Mouse (Mus musculus) heart, embryonic 14.5 days (tissue): ENCODE results near the gene Cmss1. TPM values are rescaled to one million over a fixed set of nuclear protein-coding genes. Genes with fewer than 3 reads are reported as not detected.

Experiments used
- ATAC-seq: fragments of 200-750 bp; cut with Nextera tagmentation; 2 replicates; pipeline ENCODE4 v1.8.0; 2017; ENCODE audit warnings: low read depth, moderate TSS enrichment; ENCODE audit not compliant: insufficient number of reproducible peaks, insufficient read depth, low FRiP score
- H3K27ac ChIP-seq, 2 experiments: fragments of 200-500 bp in 1 of 2; fragments of 300-500 bp in 1 of 2; sonication (generic) in 1 of 2; replicated peaks in 1 of 2; 2 replicates each; pipeline ENCODE4 v1.5.1; 2012 to 2014; ENCODE audit warnings: low read depth in 2 of 2, low read length in 2 of 2, control low read depth in 1 of 2, mild to moderate bottlenecking in 1 of 2, mixed read lengths in 1 of 2; ENCODE audit not compliant: control insufficient read depth in 1 of 2, insufficient read depth in 1 of 2
- H3K27me3 ChIP-seq: fragments of 300-500 bp; sonication (generic); 2 replicates; pipeline ENCODE4 v1.6.1; 2014; ENCODE audit warnings: mild to moderate bottlenecking, low read length, control low read depth; ENCODE audit not compliant: control insufficient read depth, insufficient read depth
- H3K36me3 ChIP-seq: fragments of 300-500 bp; sonication (generic); 2 replicates; pipeline ENCODE4 v1.6.1; 2014; ENCODE audit warnings: mild to moderate bottlenecking, control low read depth, low read length, mixed read lengths; ENCODE audit not compliant: control insufficient read depth, insufficient read depth
- H3K4me1 ChIP-seq, 2 experiments: fragments of 200-500 bp in 1 of 2; fragments of 300-500 bp in 1 of 2; sonication (generic) in 1 of 2; 2 replicates each; pipeline ENCODE4 v1.6.1; 2012 to 2014; ENCODE audit warnings: low read length in 2 of 2, control low read depth in 1 of 2, mixed read lengths in 1 of 2; ENCODE audit not compliant: control insufficient read depth in 2 of 2, insufficient read depth in 2 of 2
- H3K4me2 ChIP-seq: fragments of 300-500 bp; sonication (generic); 2 replicates; pipeline ENCODE4 v1.6.1; 2014; ENCODE audit warnings: mild to moderate bottlenecking, low read length
- H3K4me3 ChIP-seq, 2 experiments: fragments of 200-500 bp in 1 of 2; fragments of 300-500 bp in 1 of 2; sonication (generic) in 1 of 2; 2 replicates each; pipeline ENCODE4 v1.5.1; 2012 to 2014; ENCODE audit warnings: low read length in 2 of 2, mild to moderate bottlenecking in 2 of 2, control low read depth in 1 of 2, low read depth in 1 of 2, moderate library complexity in 1 of 2; ENCODE audit not compliant: control insufficient read depth in 1 of 2, insufficient read depth in 1 of 2
- H3K9ac ChIP-seq: fragments of 300-500 bp; sonication (generic); 2 replicates; pipeline ENCODE4 v1.6.1; 2014; ENCODE audit warnings: mild to moderate bottlenecking, low read length
- H3K9me3 ChIP-seq: fragments of 300-500 bp; sonication (generic); 2 replicates; pipeline ENCODE4 v1.6.1; 2016; ENCODE audit warnings: low read length, control low read depth; ENCODE audit not compliant: control insufficient read depth
- WGBS: fragments of 180-500 bp; shearing (Covaris S2); extraction: QIAGEN DNeasy Blood & Tissue Kit; methylation state at CpG from one replicate; pipeline ENCODE4 v1.1.7; 2014; 5-methylcytosine and 5-hydroxymethylcytosine counted together
- polyA plus RNA-seq: library from polyadenylated mRNA; unstranded; fragments of >200 nt; fragmentation: Nextera tagmentation; extraction: Ambion mirVana; gene quantifications from 2 replicates; pipeline ENCODE4 v1.2.1, GENCODE M21; 2014

The Cmss1 gene
- polyA plus RNA-seq, 1 experiment from 2014 or later, result 35.1 TPM

GRCm38 (mm10) chr16:57366941-57367694, 239.5 kb downstream of the Cmss1 start:
- Histone ChIP-seq H3K9ac (no peak overlapping the region), H3K4me2 (no peak overlapping the region), H3K27ac (no peak overlapping the region), H3K27me3 (no peaks in the 10 kb centered on the region), H3K4me3 (no peak overlapping the region), H3K4me1 (peaks cover 10 to 11% of the 10 kb centered on the region in 2 experiments), H3K36me3 (no peaks in the 10 kb centered on the region), H3K9me3 (no peaks in the 10 kb centered on the region)
- 70% methylated on average over 18 of the region's 18 CpGs for WGBS
- ATAC-seq, result no peak

- Histone ChIP-seq H3K27me3 (no peaks in the 10 kb centered on the region), H3K9me3 (no peaks in the 10 kb centered on the region), H3K9ac (no peak overlapping the region), H3K4me2 (no peak overlapping the region), H3K36me3 (no peaks in the 10 kb centered on the region), H3K4me1 (peaks cover 10 to 11% of the 10 kb centered on the region in 2 experiments), H3K4me3 (no peak overlapping the region), H3K27ac (no peak overlapping the region)
- ATAC-seq, result no peak
- WGBS, result 71% methylated on average over 6 of the region's 6 CpGs
Observed at GRCm38 (mm10) chr16:57366141-57366540, 240.5 kb downstream of the Cmss1 start.

- no peaks in the 10 kb centered on the region for H3K9me3 ChIP-seq
- H3K27me3 ChIP-seq, result no peaks in the 10 kb centered on the region
- peaks cover 6 to 10% of the 10 kb centered on the region in 2 experiments for H3K4me1 ChIP-seq
- ATAC-seq, result no peak
- no peak overlapping the region for H3K4me2 ChIP-seq
- no peak overlapping the region for H3K9ac ChIP-seq
- H3K36me3 ChIP-seq, result no peaks in the 10 kb centered on the region
- no peak overlapping the region for H3K27ac ChIP-seq
- no peak overlapping the region for H3K4me3 ChIP-seq
- 80% methylated on average over 7 of the region's 7 CpGs for WGBS
Observed at GRCm38 (mm10) chr16:57364498-57364897, 242.2 kb downstream of the Cmss1 start.

- Histone ChIP-seq H3K4me3 (peak overlapping the region; percentile 10 to 22; a peak in 3 of 4 replicates), H3K4me2 (peak overlapping the region; percentile 63), H3K27me3 (no peaks in the 10 kb centered on the region), H3K4me1 (peaks cover 4 to 10% of the 10 kb centered on the region in 2 experiments), H3K36me3 (no peaks in the 10 kb centered on the region), H3K9me3 (no peaks in the 10 kb centered on the region), H3K9ac (peak overlapping the region; percentile 54), H3K27ac (no peak overlapping the region; a peak in 1 of 4 replicates)
- WGBS, result 29% methylated on average over 18 of the region's 18 CpGs
- peak; percentile 70; the same call in 1 of the 2 replicates for ATAC-seq
Observed at GRCm38 (mm10) chr16:57362679-57363401, 243.8 kb downstream of the Cmss1 start.

- ATAC-seq, result no peak; the same call in 1 of the 2 replicates
- peaks cover 8 to 27% of the 10 kb centered on the region in 2 experiments for H3K4me1 ChIP-seq
- no peak overlapping the region for H3K27ac ChIP-seq
Observed at GRCm38 (mm10) chr16:57360785-57361184, 245.9 kb downstream of the Cmss1 start.

GRCm38 (mm10) chr16:57359251-57359650, 247.4 kb downstream of the Cmss1 start:
- H3K9me3 ChIP-seq, result no peaks in the 10 kb centered on the region
- H3K4me2 ChIP-seq, result no peak overlapping the region
- no peaks in the 10 kb centered on the region for H3K36me3 ChIP-seq
- H3K4me1 ChIP-seq, result peaks cover 8 to 32% of the 10 kb centered on the region in 2 experiments
- H3K4me3 ChIP-seq, result no peak overlapping the region
- no peak for ATAC-seq
- H3K27me3 ChIP-seq, result no peaks in the 10 kb centered on the region
- 86% methylated on average over 10 of the region's 10 CpGs for WGBS
- H3K27ac ChIP-seq, result no peak overlapping the region
- no peak overlapping the region for H3K9ac ChIP-seq

More at GRCm38 (mm10) chr16:57360785-57361184, 245.9 kb downstream of the Cmss1 start:
- Histone ChIP-seq H3K4me2 (no peak overlapping the region), H3K9ac (no peak overlapping the region), H3K9me3 (no peaks in the 10 kb centered on the region), H3K36me3 (no peaks in the 10 kb centered on the region), H3K4me3 (no peak overlapping the region), H3K27me3 (no peaks in the 10 kb centered on the region)
- 91% methylated on average over 3 of the region's 3 CpGs for WGBS

- Histone ChIP-seq H3K9me3 (no peaks in the 10 kb centered on the region), H3K9ac (no peak overlapping the region), H3K36me3 (no peaks in the 10 kb centered on the region), H3K4me3 (no peak overlapping the region), H3K27ac (peak overlapping the region in 1 of 2 experiments; percentile 65; a peak in 2 of 4 replicates), H3K4me2 (peak overlapping the region; percentile 34), H3K4me1 (peaks cover 11 to 31% of the 10 kb centered on the region in 2 experiments), H3K27me3 (no peaks in the 10 kb centered on the region)
- ATAC-seq, result 0 out of 2 replicates have a peak, but pooled peaks have one; percentile 40
- WGBS, result 39% methylated on average over 6 of the region's 6 CpGs
Observed at GRCm38 (mm10) chr16:57357011-57357410, 249.7 kb downstream of the Cmss1 start.
